Mouse (Mus musculus) brain, adult 2 months (tissue): ENCODE data around the gene Cyb5b.

Source experiments
- DNase-seq: peaks from one replicate; pipeline ENCODE4 v3.0.0; 2011; ENCODE audit warnings: low read depth, low spot score

The Cyb5b gene

GRCm38 (mm10) chr8:107129171-107130025, 21.0 kb upstream of the Cyb5b start:
- no peak for DNase-seq

GRCm38 (mm10) chr8:107130028-107130427, 20.4 kb upstream of the Cyb5b start:
- no peak for DNase-seq

- no peak for DNase-seq
Observed at GRCm38 (mm10) chr8:107132581-107133491, 17.6 kb upstream of the Cyb5b start.

- no peak for DNase-seq
Observed at GRCm38 (mm10) chr8:107133881-107134280, 16.6 kb upstream of the Cyb5b start.

GRCm38 (mm10) chr8:107136003-107136612, 14.3 kb upstream of the Cyb5b start:
- DNase-seq, result no peak

- DNase-seq, result no peak
Observed at GRCm38 (mm10) chr8:107137591-107137990, 12.8 kb upstream of the Cyb5b start.

GRCm38 (mm10) chr8:107138338-107138737, 12.1 kb upstream of the Cyb5b start:
- no peak for DNase-seq

GRCm38 (mm10) chr8:107139704-107140470, 10.6 kb upstream of the Cyb5b start:
- DNase-seq, result peak; percentile 67

- DNase-seq, result no peak
Observed at GRCm38 (mm10) chr8:107142539-107142938, 7.9 kb upstream of the Cyb5b start.

GRCm38 (mm10) chr8:107143501-107143900, 6.9 kb upstream of the Cyb5b start:
- DNase-seq, result no peak

GRCm38 (mm10) chr8:107146186-107146585, 4.3 kb upstream of the Cyb5b start:
- DNase-seq, result no peak

- peak; percentile 29 for DNase-seq
Observed at GRCm38 (mm10) chr8:107148802-107149201, 1.6 kb upstream of the Cyb5b start.

- DNase-seq, result no peak
Observed at GRCm38 (mm10) chr8:107150057-107150403, 410 bp upstream of the Cyb5b start.

GRCm38 (mm10) chr8:107151212-107151920, 926 bp downstream of the Cyb5b start:
- DNase-seq, result peak; percentile 43

GRCm38 (mm10) chr8:107153326-107154210, 3.1 kb downstream of the Cyb5b start:
- no peak for DNase-seq

- no peak for DNase-seq
Observed at GRCm38 (mm10) chr8:107156816-107157215, 6.4 kb downstream of the Cyb5b start.

GRCm38 (mm10) chr8:107157836-107158235, 7.4 kb downstream of the Cyb5b start:
- peak; percentile 67 for DNase-seq

GRCm38 (mm10) chr8:107158890-107159289, 8.4 kb downstream of the Cyb5b start:
- DNase-seq, result no peak

- no peak for DNase-seq
Observed at GRCm38 (mm10) chr8:107164251-107164773, 13.9 kb downstream of the Cyb5b start.
